Mouse (Mus musculus) CH12.LX (cell line): Measurements from ENCODE around the gene Tnfaip3. TPM values are rescaled to one million over a fixed set of nuclear protein-coding genes. Genes with fewer than 3 reads are reported as not detected.

Source experiments
- DNase-seq: peaks from one replicate; pipeline ENCODE4 v3.0.0-alpha.2; 2013; ENCODE audit errors: extremely low read depth
- H3K27ac ChIP-seq: 2 replicates; pipeline ENCODE4 v1.5.1; 2012; ENCODE audit warnings: low read depth, mild to moderate bottlenecking, control low read depth, moderate library complexity; ENCODE audit not compliant: insufficient read depth
- H3K27me3 ChIP-seq: replicated peaks from 2 replicates; pipeline ENCODE3; 2012; ENCODE audit warnings: inconsistent platforms
- H3K36me3 ChIP-seq, 2 experiments: replicated peaks in 1 of 2; 2 replicates each; pipeline versions ENCODE3 to v1.6.1; 2012; ENCODE audit warnings: inconsistent platforms in 1 of 2, low read length in 1 of 2, mild to moderate bottlenecking in 1 of 2, mixed read lengths in 1 of 2, moderate library complexity in 1 of 2; ENCODE audit not compliant: control insufficient read depth in 1 of 2, insufficient read depth in 1 of 2
- H3K4me1 ChIP-seq, 2 experiments: 2 replicates each; pipeline ENCODE4 v1.6.1; 2012; ENCODE audit warnings: inconsistent platforms in 1 of 2, moderate library complexity in 1 of 2; ENCODE audit not compliant: insufficient read depth in 2 of 2, control insufficient read depth in 1 of 2
- H3K4me2 ChIP-seq: 2 replicates; pipeline ENCODE4 v1.6.1; 2012; ENCODE audit warnings: low read depth, mild to moderate bottlenecking, control low read depth; ENCODE audit not compliant: poor library complexity, insufficient read depth, severe bottlenecking
- H3K4me3 ChIP-seq, 3 experiments: fragments of 150-350 bp in 1 of 3; sonication (generic) in 1 of 3; replicated peaks in 1 of 3; 2 replicates each; pipeline versions ENCODE3 to v1.5.1; 2011 to 2012; ENCODE audit warnings: low read depth in 2 of 3, low read length in 2 of 3, mild to moderate bottlenecking in 2 of 3, moderate library complexity in 2 of 3, control low read depth in 1 of 3, improper control_type of control experiment in 1 of 3, inconsistent platforms in 1 of 3, mixed read lengths in 1 of 3; ENCODE audit not compliant: poor library complexity in 1 of 3
- H3K79me2 ChIP-seq: replicated peaks from 2 replicates; pipeline ENCODE4 v1.6.1; 2012; ENCODE audit warnings: mild to moderate bottlenecking, moderate library complexity; ENCODE audit not compliant: control insufficient read depth, poor library complexity, insufficient read depth, severe bottlenecking; ENCODE audit errors: extremely low read depth
- H3K9ac ChIP-seq: 2 replicates; pipeline ENCODE4 v1.6.1; 2012; ENCODE audit warnings: low read depth, mild to moderate bottlenecking, control low read depth, moderate library complexity; ENCODE audit not compliant: insufficient read depth
- H3K9me3 ChIP-seq: replicated peaks from 2 replicates; pipeline ENCODE3; 2012; ENCODE audit warnings: low read length, inconsistent platforms, mixed read lengths
- CHD1 ChIP-seq: IDR thresholded peaks from 2 replicates; pipeline ENCODE4 v1.6.1; 2012; ENCODE audit warnings: low read depth, low read length, improper control_type of control experiment, inconsistent platforms
- ETS1 ChIP-seq: conservative IDR thresholded peaks from 2 replicates; pipeline ENCODE4 v1.6.1; 2012; ENCODE audit warnings: low read depth, mild to moderate bottlenecking, inconsistent platforms, low read length, improper control_type of control experiment, moderate library complexity
- GABPA ChIP-seq: IDR thresholded peaks from 2 replicates; pipeline ENCODE4 v1.6.1; 2012; ENCODE audit warnings: low read depth, low read length, improper control_type of control experiment, inconsistent platforms; ENCODE audit not compliant: insufficient replicate concordance
- HCFC1 ChIP-seq: IDR thresholded peaks from 2 replicates; pipeline ENCODE4 v1.6.1; 2012; ENCODE audit warnings: low read depth, mild to moderate bottlenecking, inconsistent platforms, low read length, improper control_type of control experiment
- KAT2A ChIP-seq: IDR thresholded peaks from 2 replicates; pipeline ENCODE4 v1.6.1; 2012; ENCODE audit warnings: low read length, improper control_type of control experiment, inconsistent platforms; ENCODE audit not compliant: insufficient replicate concordance
- MAX ChIP-seq: IDR thresholded peaks from 2 replicates; pipeline ENCODE4 v1.6.1; 2011; ENCODE audit warnings: low read length, improper control_type of control experiment
- POLR2A ChIP-seq: IDR thresholded peaks from 2 replicates; pipeline ENCODE4 v1.6.1; 2011; ENCODE audit warnings: low read depth, mild to moderate bottlenecking, improper control_type of control experiment, low read length
- SIN3A ChIP-seq: IDR thresholded peaks from 2 replicates; pipeline ENCODE4 v1.6.1; 2012; ENCODE audit warnings: low read length, improper control_type of control experiment, inconsistent platforms
- TBP ChIP-seq: conservative IDR thresholded peaks from 2 replicates; pipeline ENCODE4 v1.6.1; 2011; ENCODE audit warnings: low read depth, low read length, improper control_type of control experiment
- TCF12 ChIP-seq: IDR thresholded peaks from 2 replicates; pipeline ENCODE4 v1.6.1; 2014; ENCODE audit warnings: low read depth, mild to moderate bottlenecking, inconsistent platforms, low read length, improper control_type of control experiment
- USF1 ChIP-seq: IDR thresholded peaks from 2 replicates; pipeline ENCODE4 v1.6.1; 2014; ENCODE audit warnings: low read depth, mild to moderate bottlenecking, inconsistent platforms, low read length, improper control_type of control experiment
- USF2 ChIP-seq: conservative IDR thresholded peaks from 2 replicates; pipeline ENCODE4 v1.6.1; 2011; ENCODE audit warnings: low read depth, low read length, improper control_type of control experiment
- dilution Hi-C: fragments of 300-500 bp; cut with MboI; formaldehyde crosslinking; loops from 2 replicates; pipeline ENCODE4 v1.14.3; 2020; ENCODE audit warnings: low sequenced_read_pairs; ENCODE audit not compliant: extremely low pct_unique_long_range_greater_than_20kb, extremely low pct_ligation_motif_present
- in situ Hi-C: fragments of 300-500 bp; cut with MboI; formaldehyde crosslinking; loops from 3 replicates; pipeline ENCODE4 v1.14.3; 2019; ENCODE audit warnings: low sequenced_read_pairs, low pct_ligation_motif_present, low pct_unique_long_range_greater_than_20kb, mixed read lengths
- polyA plus RNA-seq: library from polyadenylated mRNA; unstranded; fragments of >175 nt; gene quantifications from 2 replicates; pipeline ENCODE4 v1.2.1, GENCODE M21; 2012; ENCODE audit warnings: low read depth; ENCODE audit not compliant: insufficient read length
- total RNA-seq, 2 experiments: library from RNA; depleted of rRNA; stranded (reverse); fragments of 300-350 nt in 1 of 2; fragments of >200 nt in 1 of 2; gene quantifications; 2 replicates each; pipeline ENCODE4 v1.2.3; 2012 to 2014

The Tnfaip3 gene
- total and polyA plus RNA-seq, 3 experiments: 24.6 to 95.3 (median 51.7) TPM

DNA sequence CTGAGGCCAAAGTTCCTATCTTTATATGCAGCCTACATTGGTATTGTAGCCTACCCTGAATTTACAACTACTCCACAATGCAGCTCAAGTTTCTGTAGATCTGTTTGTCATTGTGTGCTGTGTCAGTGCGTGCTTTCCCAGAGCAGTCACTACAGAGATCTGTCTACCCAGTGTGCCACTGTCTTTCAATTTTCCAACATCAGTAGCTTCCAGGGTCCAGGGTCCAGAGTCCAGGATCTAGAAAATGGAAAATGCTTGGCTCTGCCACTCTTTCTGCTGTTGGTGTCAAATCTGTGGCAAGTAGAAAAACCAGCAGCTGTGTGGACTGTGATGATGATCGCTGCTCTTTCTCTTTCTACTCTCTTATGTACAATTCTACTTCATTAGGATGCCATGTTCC is 24.7 kb upstream of the Tnfaip3 start:
- DNase-seq: no peak
- H3K79me2 ChIP-seq: no peaks in the 10 kb centered on the region; the same call in 1 of the 2 replicates
- TF ChIP-seq USF1: no peak
- no peak for TF ChIP-seq MAX
- no peak for TF ChIP-seq HCFC1
- TF ChIP-seq SIN3A: no peak
- no peak for TF ChIP-seq CHD1
- TF ChIP-seq POLR2A: no peak
- TF ChIP-seq USF2: no peak
- H3K27me3 ChIP-seq: no peaks in the 10 kb centered on the region
- H3K4me2 ChIP-seq: no peak overlapping the region
- no peak overlapping the region for H3K27ac ChIP-seq
- H3K36me3 ChIP-seq: peaks cover 0 to 2% of the 10 kb centered on the region in 2 experiments
- dilution Hi-C loops (no loop called here), in situ Hi-C loops (no loop called here)
- no peak overlapping the region for H3K9ac ChIP-seq
- H3K9me3 ChIP-seq: no peaks in the 10 kb centered on the region
- H3K4me1 ChIP-seq: peaks cover 18 to 28% of the 10 kb centered on the region in 2 experiments
- no peak overlapping the region for H3K4me3 ChIP-seq

DNA sequence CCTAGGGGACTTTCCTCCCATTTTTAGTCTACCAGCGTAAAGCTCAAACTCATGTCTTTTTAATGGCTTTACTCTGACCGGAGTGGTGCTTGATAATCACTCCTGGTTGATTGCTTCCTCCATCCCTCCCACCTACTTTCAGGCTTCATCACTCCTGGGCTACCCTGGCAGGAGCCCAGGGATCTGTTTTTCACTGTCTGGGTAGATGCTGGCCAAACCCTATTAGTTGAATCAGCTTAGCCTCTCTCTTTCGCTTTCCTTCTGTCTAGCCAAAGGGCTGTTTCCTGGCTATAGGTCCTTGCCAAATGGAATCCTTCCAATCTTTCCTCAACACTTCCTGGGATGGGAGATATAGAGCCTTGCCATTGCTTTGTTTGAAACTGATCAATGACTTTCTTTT is 19.3 kb upstream of the Tnfaip3 start:
- Histone ChIP-seq H3K27me3 (no peaks in the 10 kb centered on the region), H3K4me2 (no peak overlapping the region), H3K79me2 (no peaks in the 10 kb centered on the region), H3K9me3 (no peaks in the 10 kb centered on the region), H3K36me3 (no peaks in the 10 kb centered on the region), H3K9ac (no peak overlapping the region), H3K4me3 (no peak overlapping the region), H3K27ac (no peak overlapping the region), H3K4me1 (peaks cover 23 to 49% of the 10 kb centered on the region in 2 experiments)
- DNase-seq: no peak
- TF ChIP-seq KAT2A: no peak
- TF ChIP-seq GABPA: no peak
- TF ChIP-seq USF2: no peak
- no peak for TF ChIP-seq TCF12
- in situ Hi-C loops (no loop called here), dilution Hi-C loops (no loop called here)

DNA sequence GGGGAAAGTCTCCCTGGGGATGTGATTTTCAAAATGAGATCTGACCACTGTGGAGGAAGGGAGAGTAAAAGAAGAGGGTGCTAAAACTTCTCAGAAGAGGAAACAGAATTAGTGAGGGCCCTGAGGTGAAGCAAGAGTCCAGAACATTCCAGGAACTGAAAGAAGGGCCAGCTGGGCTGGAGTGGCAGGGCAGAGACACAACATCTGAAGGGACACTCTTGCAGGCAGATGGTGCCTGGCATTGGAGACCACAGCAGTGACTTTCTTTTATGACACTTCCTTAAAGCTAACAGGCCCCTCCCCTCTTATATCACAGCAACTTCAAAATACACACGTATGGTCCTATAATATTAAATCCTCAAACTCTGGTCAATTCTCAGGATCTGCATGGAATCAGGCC is 18.2 kb upstream of the Tnfaip3 start:
- no peak overlapping the region for H3K4me3 ChIP-seq
- dilution Hi-C loops (no loop called here), in situ Hi-C loops (no loop called here)
- H3K4me1 ChIP-seq: peaks cover 23 to 49% of the 10 kb centered on the region in 2 experiments
- no peaks in the 10 kb centered on the region for H3K79me2 ChIP-seq
- TF ChIP-seq TBP: no peak
- TF ChIP-seq TCF12: 0 out of 2 replicates have a peak, but pooled peaks have one; percentile 11
- 0 out of 2 replicates have a peak, but pooled peaks have one; percentile 8 for TF ChIP-seq ETS1
- H3K36me3 ChIP-seq: no peaks in the 10 kb centered on the region
- no peak overlapping the region for H3K27ac ChIP-seq
- no peak for DNase-seq
- H3K9ac ChIP-seq: 0 out of 2 replicates have a peak overlapping the region, but pooled peaks have one; percentile 9
- no peaks in the 10 kb centered on the region for H3K27me3 ChIP-seq
- 0 out of 2 replicates have a peak overlapping the region, but pooled peaks have one; percentile 3 for H3K4me2 ChIP-seq
- no peaks in the 10 kb centered on the region for H3K9me3 ChIP-seq
